Mouse (Mus musculus): ENCODE results near the gene Lats1. TPM values are rescaled to one million over a fixed set of nuclear protein-coding genes. Genes with fewer than 3 reads are reported as not detected.

Lats1 gene
- polyA plus RNA-seq, 1 experiment from 2014 or later, result 2.5 TPM

- under 1% methylated on average over 63 of the region's 64 CpGs for WGBS (ENCODE audit: insufficient replicate concordance)
- Histone ChIP-seq H3K4me3 (ENCODE audit: low read depth, low read length) (peak overlapping the region; percentile 83), H3K27ac (ENCODE audit: low read depth) (peak overlapping the region; percentile 93), H3K9me3 (ENCODE audit: low read length) (no peaks in the 10 kb centered on the region), H3K9ac (replicated peaks) (peak overlapping the region; percentile 84), H3K36me3 (replicated peaks; ENCODE audit: insufficient read depth, low read length) (no peaks in the 10 kb centered on the region), H3K4me2 (ENCODE audit: low read depth, low read length) (peak overlapping the region; percentile 87), H3K27me3 (ENCODE audit: insufficient read depth, low read length) (no peaks in the 10 kb centered on the region), H3K4me1 (ENCODE audit: insufficient read depth) (peaks cover 24% of the 10 kb centered on the region)
- peak; percentile 93 for DNase-seq
- peak; percentile 90 for ATAC-seq
- TF ChIP-seq CTCF (IDR thresholded peaks at IDR 0.05; ENCODE audit: low read depth) (no peak), EP300 (IDR thresholded peaks at IDR 0.05; ENCODE audit: low read depth) (no peak; the same call in 1 of the 2 replicates)
Observed at GRCm38 (mm10) chr10:7663159-7664026, 17.6 kb upstream of the Lats1 start.

- ATAC-seq, result no peak
- H3K36me3 ChIP-seq (replicated peaks; ENCODE audit: insufficient read depth, low read length), result no peaks in the 10 kb centered on the region
- WGBS (ENCODE audit: insufficient replicate concordance), result 38% methylated on average over 6 of the region's 6 CpGs
- TF ChIP-seq EP300 (IDR thresholded peaks at IDR 0.05; ENCODE audit: low read depth) (no peak), CTCF (IDR thresholded peaks at IDR 0.05; ENCODE audit: low read depth) (no peak)
- no peak for DNase-seq
- peak overlapping the region; percentile 87 for H3K4me2 ChIP-seq (ENCODE audit: low read depth, low read length)
- H3K4me3 ChIP-seq (ENCODE audit: low read depth, low read length), result peak overlapping the region; percentile 83
- H3K4me1 ChIP-seq (ENCODE audit: insufficient read depth), result peaks cover 24% of the 10 kb centered on the region
- peak overlapping the region; percentile 84 for H3K9ac ChIP-seq (replicated peaks)
- H3K9me3 ChIP-seq (ENCODE audit: low read length), result no peaks in the 10 kb centered on the region
- H3K27ac ChIP-seq (ENCODE audit: low read depth), result peak overlapping the region; percentile 93
- no peaks in the 10 kb centered on the region for H3K27me3 ChIP-seq (ENCODE audit: insufficient read depth, low read length)
Observed at GRCm38 (mm10) chr10:7664027-7664526, 16.9 kb upstream of the Lats1 start.

- Histone ChIP-seq H3K9me3 (ENCODE audit: low read length) (no peaks in the 10 kb centered on the region), H3K4me3 (ENCODE audit: low read depth, low read length) (no peak overlapping the region), H3K27me3 (ENCODE audit: insufficient read depth, low read length) (no peaks in the 10 kb centered on the region), H3K4me2 (ENCODE audit: low read depth, low read length) (peak overlapping the region; percentile 87; the same call in 1 of the 2 replicates), H3K27ac (ENCODE audit: low read depth) (peak overlapping the region; percentile 93; the same call in 1 of the 2 replicates), H3K4me1 (ENCODE audit: insufficient read depth) (peaks cover 20% of the 10 kb centered on the region), H3K36me3 (replicated peaks; ENCODE audit: insufficient read depth, low read length) (peaks cover 2% of the 10 kb centered on the region; the same call in 1 of the 2 replicates), H3K9ac (replicated peaks) (no peak overlapping the region)
- WGBS (ENCODE audit: insufficient replicate concordance), result 77% methylated on average over 1 of the region's 1 CpGs
- no peak for TF ChIP-seq CTCF (IDR thresholded peaks at IDR 0.05; ENCODE audit: low read depth)
- no peak for TF ChIP-seq EP300 (IDR thresholded peaks at IDR 0.05; ENCODE audit: low read depth)
- DNase-seq (no peak), ATAC-seq (no peak)
Observed at GRCm38 (mm10) chr10:7664889-7665288, 16.1 kb upstream of the Lats1 start.

GRCm38 (mm10) chr10:7667342-7667802, 13.6 kb upstream of the Lats1 start, which contains the start of gene Nup43:
TSS of gene Nup43 (plus strand) at chr10:7667503.
- H3K4me1 ChIP-seq (ENCODE audit: insufficient read depth), result peaks cover 15% of the 10 kb centered on the region
- no peaks in the 10 kb centered on the region for H3K9me3 ChIP-seq (ENCODE audit: low read length)
- peak within 1 kb of the TSS; percentile 72 for H3K4me2 ChIP-seq (ENCODE audit: low read depth, low read length)
- no peak; the same call in 1 of the 2 replicates for TF ChIP-seq EP300 (IDR thresholded peaks at IDR 0.05; ENCODE audit: low read depth)
- no peak for TF ChIP-seq CTCF (IDR thresholded peaks at IDR 0.05; ENCODE audit: low read depth)
- DNase-seq (peak; percentile 92), ATAC-seq (peak; percentile 61)
- H3K27ac ChIP-seq (ENCODE audit: low read depth), result peak within 1 kb of the TSS; percentile 69
- H3K36me3 ChIP-seq (replicated peaks; ENCODE audit: insufficient read depth, low read length), result peaks cover 9% of the 10 kb centered on the region
- H3K27me3 ChIP-seq (ENCODE audit: insufficient read depth, low read length), result no peaks in the 10 kb centered on the region
- peak within 1 kb of the TSS; percentile 89 for H3K4me3 ChIP-seq (ENCODE audit: low read depth, low read length)
- 0% methylated on average over 24 of the region's 24 CpGs for WGBS (ENCODE audit: insufficient replicate concordance)
- peak within 1 kb of the TSS; percentile 68 for H3K9ac ChIP-seq (replicated peaks)

- Histone ChIP-seq H3K36me3 (replicated peaks; ENCODE audit: insufficient read depth, low read length) (peaks cover 38% of the 10 kb centered on the region), H3K4me2 (ENCODE audit: low read depth, low read length) (no peak overlapping the region), H3K27ac (ENCODE audit: low read depth) (no peak overlapping the region), H3K9ac (replicated peaks) (no peak overlapping the region), H3K4me3 (ENCODE audit: low read depth, low read length) (no peak overlapping the region), H3K4me1 (ENCODE audit: insufficient read depth) (no peaks in the 10 kb centered on the region; the same call in 1 of the 2 replicates), H3K9me3 (ENCODE audit: low read length) (no peaks in the 10 kb centered on the region), H3K27me3 (ENCODE audit: insufficient read depth, low read length) (no peaks in the 10 kb centered on the region)
- no peak for DNase-seq
- 60% methylated on average over 1 of the region's 1 CpGs for WGBS (ENCODE audit: insufficient replicate concordance)
- ATAC-seq, result peak; percentile 71
- TF ChIP-seq CTCF (IDR thresholded peaks at IDR 0.05; ENCODE audit: low read depth) (peak; percentile 70), EP300 (IDR thresholded peaks at IDR 0.05; ENCODE audit: low read depth) (no peak)
Observed at GRCm38 (mm10) chr10:7673673-7674072, 7.3 kb upstream of the Lats1 start.

Data from liver, postnatal 0 days (tissue).